Mouse (Mus musculus): ENCODE data around the gene Cebpzos.

Cebpzos gene

GRCm38 (mm10) chr17:78938927-78939326 is 22.6 kb downstream of the Cebpzos start:
- DNase-seq (ENCODE audit: low spot score): no peak

GRCm38 (mm10) chr17:78942579-78942978 is 26.3 kb downstream of the Cebpzos start:
- DNase-seq (ENCODE audit: low spot score): no peak

GRCm38 (mm10) chr17:78951225-78951624 is 34.9 kb downstream of the Cebpzos start:
- DNase-seq (ENCODE audit: low spot score): no peak

GRCm38 (mm10) chr17:78952070-78952469 is 35.8 kb downstream of the Cebpzos start:
- no peak for DNase-seq (ENCODE audit: low spot score)

GRCm38 (mm10) chr17:78953240-78953639 is 36.9 kb downstream of the Cebpzos start:
- DNase-seq (ENCODE audit: low spot score): no peak

- DNase-seq (ENCODE audit: low spot score): no peak
These were observed 43.2 kb downstream of the Cebpzos start for GRCm38 (mm10) chr17:78959473-78959872.

- no peak for DNase-seq (ENCODE audit: low spot score)
These were observed 48.1 kb downstream of the Cebpzos start for GRCm38 (mm10) chr17:78964387-78964786.

- no peak for DNase-seq (ENCODE audit: low spot score)
These were observed 50.0 kb downstream of the Cebpzos start for GRCm38 (mm10) chr17:78966092-78966883.

- DNase-seq (ENCODE audit: low spot score): no peak
These were observed 52.2 kb downstream of the Cebpzos start for GRCm38 (mm10) chr17:78968500-78968899.
